ENCODE assay signal across 21 mouse cellular contexts in genomic region chr7:25784808-25785207, GRCm38 (mm10). TPM values are rescaled to one million over a fixed set of nuclear protein-coding genes. Genes with fewer than 3 reads are reported as not detected.
"Had no signal": no experiment of that assay in that cellular context is flagged by ENCODE, and none has a peak within 500 bp of the region (broad histone marks: within the 10 kb centered on the region; RNA-seq: fewer than 3 reads in every experiment).

No protein-coding gene starts in this region.

- H3K27ac ChIP-seq: lung, embryonic 15.5 days; macrophage; midbrain, embryonic 13.5 days; midbrain, embryonic 15.5 days; neural tube, embryonic 13.5 days; neural tube, embryonic 15.5 days had no signal

- H3K36me3 ChIP-seq: lung, embryonic 15.5 days; midbrain, embryonic 13.5 days; midbrain, embryonic 15.5 days; neural tube, embryonic 13.5 days; neural tube, embryonic 15.5 days had no signal

- H3K27me3 ChIP-seq: lung, embryonic 15.5 days; midbrain, embryonic 13.5 days; midbrain, embryonic 15.5 days; neural tube, embryonic 13.5 days; neural tube, embryonic 15.5 days had no signal

- DNase-seq: liver, postnatal 0 days; lung, adult 2 months; lung, postnatal 14 days; lung, postnatal 36 days; retina, postnatal 1 day; right cerebral cortex, adult 18-20 months; right cerebral cortex, postnatal 25 days; right cerebral cortex, postnatal 4 days; spleen, adult 18-20 months; thymus, adult 18-20 months; thymus, postnatal 14 days; thymus, postnatal 36 days had no signal

- H3K4me3 ChIP-seq: lung, embryonic 15.5 days; megakaryocyte, embryonic 14.5 days; midbrain, embryonic 13.5 days; midbrain, embryonic 15.5 days; neural tube, embryonic 13.5 days; neural tube, embryonic 15.5 days had no signal

- H3K4me2 ChIP-seq: lung, embryonic 15.5 days; midbrain, embryonic 11.5 days; midbrain, embryonic 13.5 days; midbrain, embryonic 15.5 days; neural tube, embryonic 13.5 days; neural tube, embryonic 15.5 days had no signal

RNA-seq across cellular contexts. Expression of gene Cyp2s1, which starts 31.9 kb away (rescaled TPM):
- total RNA-seq: monocyte, adult 5-6 weeks had no signal
